Mouse (Mus musculus): ENCODE results near the gene Ces1h. TPM values are rescaled to one million over a fixed set of nuclear protein-coding genes. Genes with fewer than 3 reads are reported as not detected.
"Not testable (repeated sequence)": the region's sequence is repeated elsewhere in the genome, so short reads cannot be mapped to it uniquely, and the experiment has no call there.

Gene Ces1h
- not detected for total RNA-seq (2021)
- long read RNA-seq, experiment 1 = 0 reads
- long read RNA-seq, experiment 2 = 0 reads

- no peak for DNase-seq
- intact Hi-C loops (cut with DNase I; ENCODE audit: low total_unique reads) = no loop called here
Observed at GRCm38 (mm10) chr8:93379625-93380024, at the start of gene Ces1h. TSS of gene Ces1h (minus strand) at chr8:93379725.

- intact Hi-C loops (cut with DNase I; ENCODE audit: low total_unique reads) = no loop called here
- DNase-seq = no peak
Observed at GRCm38 (mm10) chr8:93427195-93427594, 47.7 kb upstream of the Ces1h start.

GRCm38 (mm10) chr8:93415387-93415786 is 35.9 kb upstream of the Ces1h start:
- intact Hi-C loops (cut with DNase I; ENCODE audit: low total_unique reads) = no loop called here

GRCm38 (mm10) chr8:93408830-93409229 is 29.3 kb upstream of the Ces1h start:
- DNase-seq = no peak
- intact Hi-C loops (cut with DNase I; ENCODE audit: low total_unique reads) = no loop called here

More at GRCm38 (mm10) chr8:93415387-93415786, 35.9 kb upstream of the Ces1h start:
- DNase-seq = no peak

GRCm38 (mm10) chr8:93399698-93400097 is 20.2 kb upstream of the Ces1h start:
- no peak for DNase-seq
- intact Hi-C loops (cut with DNase I; ENCODE audit: low total_unique reads) = no loop called here

GRCm38 (mm10) chr8:93398044-93398443 is 18.5 kb upstream of the Ces1h start:
- intact Hi-C loops (cut with DNase I; ENCODE audit: low total_unique reads) = no loop called here
- no peak for DNase-seq

- intact Hi-C loops (cut with DNase I; ENCODE audit: low total_unique reads); DNase-seq: not testable (repeated sequence)
Observed at GRCm38 (mm10) chr8:93394079-93394619, 14.6 kb upstream of the Ces1h start.

- no peak for DNase-seq
- intact Hi-C loops (cut with DNase I; ENCODE audit: low total_unique reads) = no loop called here
Observed at GRCm38 (mm10) chr8:93369481-93369880, 10.0 kb downstream of the Ces1h start.

GRCm38 (mm10) chr8:93360113-93360512 is 19.4 kb downstream of the Ces1h start:
- DNase-seq = no peak
- intact Hi-C loops (cut with DNase I; ENCODE audit: low total_unique reads) = no loop called here

- intact Hi-C loops (cut with DNase I; ENCODE audit: low total_unique reads) = no loop called here
- DNase-seq = no peak
Observed at GRCm38 (mm10) chr8:93339531-93339930, 40.0 kb downstream of the Ces1h start.

GRCm38 (mm10) chr8:93337207-93337606 is 42.3 kb downstream of the Ces1h start, which contains the start of gene Ces1g:
TSS of gene Ces1g (minus strand) at chr8:93337308.
- no peak for DNase-seq
- intact Hi-C loops (cut with DNase I; ENCODE audit: low total_unique reads) = no loop called here

GRCm38 (mm10) chr8:93332703-93333102 is 46.8 kb downstream of the Ces1h start:
- no peak for DNase-seq
- intact Hi-C loops (cut with DNase I; ENCODE audit: low total_unique reads) = no loop called here

- DNase-seq = no peak
- intact Hi-C loops (cut with DNase I; ENCODE audit: low total_unique reads) = no loop called here
Observed at GRCm38 (mm10) chr8:93331151-93331550, 48.4 kb downstream of the Ces1h start.

GRCm38 (mm10) chr8:93325123-93325522 is 54.4 kb downstream of the Ces1h start:
- DNase-seq = no peak
- intact Hi-C loops (cut with DNase I; ENCODE audit: low total_unique reads) = no loop called here

- intact Hi-C loops (cut with DNase I; ENCODE audit: low total_unique reads) = no loop called here
- DNase-seq = no peak
Observed at GRCm38 (mm10) chr8:93317031-93317430, 62.5 kb downstream of the Ces1h start.

GRCm38 (mm10) chr8:93315557-93315956 is 64.0 kb downstream of the Ces1h start:
- intact Hi-C loops (cut with DNase I; ENCODE audit: low total_unique reads) = no loop called here

More at GRCm38 (mm10) chr8:93315557-93315956, 64.0 kb downstream of the Ces1h start:
- DNase-seq = no peak

Other genes with a start within 250 kb of the Ces1h start
- gene Ces1c, start 248.4 kb downstream of the Ces1h start, total RNA-seq (2021) = not detected
- 1 to 10 TPM; 3.3 to 5.0 TPM for gene Ces1d, start 181.9 kb downstream of the Ces1h start, total RNA-seq (2021)
- under 1 TPM; 0.10 to 0.18 TPM for gene Ces1e, start 150.1 kb downstream of the Ces1h start, total RNA-seq (2021)
- not detected for gene Ces1f, start 100.0 kb downstream of the Ces1h start, total RNA-seq (2021)
- not detected for gene Ces1g, start 42.4 kb downstream of the Ces1h start, total RNA-seq (2021)
- 1 to 10 TPM in 1 of 2 experiments, under 1 TPM in 1; 0.24 to 1.4 TPM for gene Ces5a, start 156.1 kb upstream of the Ces1h start, total RNA-seq (2021)